Comparison of ENCODE assay signal across 34 mouse cellular contexts in the genomic region with DNA sequence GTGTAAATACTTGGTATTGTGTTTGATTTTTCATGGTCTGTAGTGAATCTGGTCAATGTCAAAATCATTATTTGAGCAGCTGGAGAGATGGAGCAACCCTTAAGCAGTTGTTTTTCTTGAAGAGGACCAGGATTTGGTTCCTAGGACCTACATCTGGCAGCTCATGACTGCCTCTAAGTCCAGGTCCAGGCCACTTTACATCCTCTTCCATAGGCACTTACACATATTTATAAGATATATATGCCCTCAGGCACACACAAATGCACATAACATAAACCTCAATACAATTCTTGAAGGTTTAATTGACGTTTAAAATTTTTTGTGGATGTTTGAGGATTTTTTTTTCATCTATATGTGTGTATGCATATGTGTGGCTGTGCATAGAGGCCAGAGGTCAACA.
"Had no signal": no experiment of that assay in that cellular context is flagged by ENCODE, and none has a peak within 500 bp of the region (broad histone marks: within the 10 kb centered on the region; RNA-seq: fewer than 3 reads in every experiment).

No protein-coding gene starts in this region.

- H3K27ac ChIP-seq: heart, embryonic 10.5 days; heart, embryonic 13.5 days; heart, embryonic 15.5 days; hindbrain, embryonic 10.5 days; hindbrain, embryonic 12.5 days; hindbrain, embryonic 13.5 days; hindbrain, embryonic 14.5 days; hindbrain, embryonic 15.5 days; hindbrain, postnatal 0 days; intestine, embryonic 15.5 days; kidney, embryonic 15.5 days; kidney, postnatal 0 days; layer of hippocampus, adult 2 months had no signal

- H3K4me2 ChIP-seq: heart, embryonic 11.5 days; heart, embryonic 12.5 days; heart, embryonic 13.5 days; heart, embryonic 15.5 days; hindbrain, embryonic 12.5 days; hindbrain, embryonic 13.5 days; hindbrain, embryonic 14.5 days; hindbrain, embryonic 15.5 days; intestine, embryonic 15.5 days; kidney, embryonic 15.5 days had no signal

- H3K4me1 ChIP-seq: heart, embryonic 10.5 days; heart, embryonic 12.5 days; heart, embryonic 13.5 days; heart, embryonic 15.5 days; hindbrain, embryonic 10.5 days; hindbrain, embryonic 12.5 days; hindbrain, embryonic 13.5 days; hindbrain, embryonic 15.5 days; intestine, embryonic 15.5 days; kidney, embryonic 15.5 days had no signal

- H3K27me3 ChIP-seq: heart, embryonic 12.5 days; heart, embryonic 13.5 days; heart, embryonic 15.5 days; hindbrain, embryonic 12.5 days; hindbrain, embryonic 13.5 days; hindbrain, embryonic 15.5 days; intestine, embryonic 15.5 days; kidney, embryonic 15.5 days had no signal

- ATAC-seq: hindbrain, embryonic 16.5 days; hindbrain, postnatal 0 days; inflammation-experienced regulatory T-cells, adult 6 months; intestine, embryonic 15.5 days; intestine, embryonic 16.5 days; intestine, postnatal 0 days had no signal

- DNase-seq: heart, postnatal 10 days; heart, postnatal 14 days; heart, postnatal 36 days; heart, postnatal 4 days; kidney, adult 11 months; kidney, adult 18-20 months; kidney, adult 2 months; kidney, adult 8-10 months; kidney, adult 9 months; kidney, postnatal 10 days; kidney, postnatal 14 days; kidney, postnatal 36 days; kidney, postnatal 4 days; layer of hippocampus, adult 9-11 months; layer of hippocampus, postnatal 36 days had no signal

- H3K36me3 ChIP-seq: heart, embryonic 10.5 days; heart, embryonic 12.5 days; heart, embryonic 13.5 days; heart, embryonic 15.5 days; hindbrain, embryonic 10.5 days; hindbrain, embryonic 12.5 days; hindbrain, embryonic 13.5 days; hindbrain, embryonic 15.5 days; intestine, embryonic 15.5 days; kidney, embryonic 15.5 days had no signal

- H3K9me3 ChIP-seq: heart, embryonic 10.5 days; heart, embryonic 12.5 days; heart, embryonic 13.5 days; heart, embryonic 15.5 days; hindbrain, embryonic 10.5 days; hindbrain, embryonic 12.5 days; hindbrain, embryonic 13.5 days; hindbrain, embryonic 15.5 days; intestine, embryonic 15.5 days; kidney, embryonic 15.5 days had no signal

- H3K9ac ChIP-seq: heart, embryonic 12.5 days; heart, embryonic 13.5 days; heart, embryonic 15.5 days; hindbrain, embryonic 12.5 days; hindbrain, embryonic 13.5 days; hindbrain, embryonic 14.5 days; hindbrain, embryonic 15.5 days; intestine, embryonic 15.5 days; kidney, embryonic 15.5 days had no signal

- H3K4me3 ChIP-seq: heart, embryonic 10.5 days; heart, embryonic 12.5 days; heart, embryonic 13.5 days; heart, embryonic 15.5 days; hindbrain, embryonic 10.5 days; hindbrain, embryonic 12.5 days; hindbrain, embryonic 13.5 days; hindbrain, embryonic 15.5 days; intestine, embryonic 15.5 days; kidney, embryonic 15.5 days; layer of hippocampus, adult 2 months had no signal
